Mouse (Mus musculus): ENCODE data around the gene C2cd2.
A peak's percentile ranks its signal among the peaks of the same experiment; 100 is the strongest.
"Not testable (repeated sequence)": the region's sequence is repeated elsewhere in the genome, so short reads cannot be mapped to it uniquely, and the experiment has no call there.

Gene C2cd2

GRCm38 (mm10) chr16:97946993-97947392, 15.4 kb downstream of the C2cd2 start:
- not testable (repeated sequence) for DNase-seq (ENCODE audit: low spot score in 2 of 2)

GRCm38 (mm10) chr16:97941844-97942243, 20.6 kb downstream of the C2cd2 start:
- no peak for DNase-seq (ENCODE audit: low spot score in 2 of 2)

DNA sequence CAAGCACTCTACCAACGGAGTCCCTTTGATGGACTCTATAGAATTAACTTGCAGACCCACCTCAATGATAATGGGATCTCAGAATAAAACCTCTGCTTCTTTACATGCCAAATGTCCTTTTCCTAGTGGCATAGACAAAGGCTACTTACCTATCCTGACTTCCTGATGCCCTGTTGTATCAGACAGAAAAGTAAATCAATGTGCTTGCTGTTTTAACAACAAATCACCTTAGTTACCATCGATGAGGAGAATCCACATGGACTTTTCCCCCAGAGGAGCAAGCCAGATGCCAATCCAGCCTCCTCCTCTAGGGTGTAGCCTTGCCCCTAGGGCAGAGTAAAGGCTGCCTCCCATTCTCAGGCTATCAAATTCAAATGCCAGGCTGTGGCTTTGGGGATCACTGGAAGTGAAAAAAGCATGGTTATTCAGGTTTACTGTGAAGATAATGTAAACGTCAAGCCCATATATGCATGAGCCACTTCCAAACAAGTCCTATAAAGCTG, 21.9 kb downstream of the C2cd2 start:
- no peak for DNase-seq (ENCODE audit: low spot score in 2 of 2)

- no peak for DNase-seq (ENCODE audit: low spot score in 2 of 2)
Measured at GRCm38 (mm10) chr16:97935815-97936214, 26.6 kb downstream of the C2cd2 start.

DNA sequence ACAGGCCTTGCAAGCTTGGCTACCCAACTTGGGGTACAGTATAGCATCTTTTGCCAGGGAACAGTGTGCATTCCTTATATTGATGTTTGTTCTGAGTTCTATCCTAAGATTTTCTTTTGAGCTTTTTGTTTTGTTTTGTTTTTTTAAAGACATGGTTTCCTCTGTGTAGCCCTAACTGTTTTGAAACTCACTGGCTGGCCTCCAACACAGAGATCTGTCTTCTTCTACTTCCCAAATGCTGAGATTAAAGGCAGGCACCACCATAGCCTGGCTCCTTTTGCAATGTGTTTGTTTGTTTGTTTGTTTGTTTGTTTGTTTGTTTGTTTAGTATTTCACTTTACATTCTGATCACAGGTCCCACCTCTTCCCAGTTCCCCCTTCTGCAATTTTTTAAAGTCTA, 32.2 kb downstream of the C2cd2 start:
- peak in 1 of 2 experiments; percentile 45 for DNase-seq (ENCODE audit: low spot score in 2 of 2)

- peak; percentile 18 to 51 for DNase-seq (ENCODE audit: low spot score in 2 of 2)
Measured at GRCm38 (mm10) chr16:97929520-97929919, 32.9 kb downstream of the C2cd2 start.

- DNase-seq (ENCODE audit: low spot score in 2 of 2) = no peak
Measured at GRCm38 (mm10) chr16:97927331-97927938, 35.0 kb downstream of the C2cd2 start.

GRCm38 (mm10) chr16:97926381-97926780, 36.0 kb downstream of the C2cd2 start:
- no peak for DNase-seq (ENCODE audit: low spot score in 2 of 2)

DNA sequence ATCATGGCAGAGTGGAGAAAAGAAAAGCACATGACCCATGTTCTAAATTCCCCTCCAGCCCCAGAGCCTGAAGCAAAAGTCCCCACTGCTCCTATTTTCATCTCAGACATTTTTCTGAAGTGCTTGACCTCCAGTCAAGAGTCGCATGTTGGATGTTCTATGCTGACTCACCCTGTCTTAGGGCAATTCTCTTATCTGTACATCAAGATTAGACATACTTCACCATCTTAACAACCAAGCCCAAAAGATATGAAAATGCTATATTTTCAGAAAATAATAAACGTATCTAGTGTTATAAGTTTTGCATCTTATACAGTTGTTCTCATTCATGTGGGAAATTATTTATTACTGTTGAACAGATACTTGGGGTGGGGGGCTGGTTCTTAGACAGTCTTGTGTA, 36.6 kb downstream of the C2cd2 start:
- DNase-seq (ENCODE audit: low spot score in 2 of 2) = no peak

DNA sequence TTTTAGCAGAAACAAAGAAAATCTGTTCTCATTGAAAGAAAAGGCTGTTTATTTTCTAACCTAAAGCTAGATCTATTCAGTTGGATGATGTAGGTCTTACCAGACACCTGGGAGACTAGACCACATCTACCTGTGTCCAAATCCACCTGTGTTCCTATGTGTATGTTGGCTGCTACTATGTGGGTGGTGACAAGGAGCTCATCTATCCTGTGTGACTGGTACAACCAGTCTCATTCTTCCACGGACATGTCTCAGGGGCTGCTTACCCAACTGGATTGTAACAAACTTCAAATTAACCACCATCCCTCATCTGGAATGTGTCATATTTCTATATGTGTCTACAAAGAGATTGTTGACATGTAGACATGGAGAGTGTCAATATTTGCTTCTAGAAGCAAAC, 38.7 kb downstream of the C2cd2 start:
- DNase-seq (ENCODE audit: low spot score in 2 of 2) = no peak

- no peak for DNase-seq (ENCODE audit: low spot score in 2 of 2)
Measured at GRCm38 (mm10) chr16:97922779-97923126, 39.6 kb downstream of the C2cd2 start.

GRCm38 (mm10) chr16:97921961-97922778, 40.2 kb downstream of the C2cd2 start:
- peak; percentile 91 to 92 for DNase-seq (ENCODE audit: low spot score in 2 of 2)

GRCm38 (mm10) chr16:97920621-97921020, 41.8 kb downstream of the C2cd2 start:
- DNase-seq (ENCODE audit: low spot score in 2 of 2) = peak; percentile 28 to 34

DNA sequence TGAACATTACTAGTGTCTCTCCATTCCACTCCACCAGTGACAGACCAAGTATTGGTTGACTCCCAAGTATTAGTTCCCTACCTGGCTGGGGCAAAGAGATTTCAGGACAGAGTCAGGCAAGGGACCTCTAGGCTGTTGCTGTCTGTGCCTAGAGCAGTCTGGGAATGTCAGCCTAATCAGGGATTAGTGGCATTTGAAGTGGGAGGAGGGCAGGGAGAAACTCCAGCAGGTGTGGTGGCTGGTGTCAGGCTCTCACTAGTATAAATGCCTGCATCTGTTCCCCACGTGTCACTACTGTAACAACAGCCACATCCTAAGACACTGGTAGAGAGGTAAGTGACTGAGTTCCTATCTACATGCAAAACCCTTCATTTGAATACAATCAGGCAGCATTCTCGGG, 42.6 kb downstream of the C2cd2 start:
- no peak for DNase-seq (ENCODE audit: low spot score in 2 of 2)

DNA sequence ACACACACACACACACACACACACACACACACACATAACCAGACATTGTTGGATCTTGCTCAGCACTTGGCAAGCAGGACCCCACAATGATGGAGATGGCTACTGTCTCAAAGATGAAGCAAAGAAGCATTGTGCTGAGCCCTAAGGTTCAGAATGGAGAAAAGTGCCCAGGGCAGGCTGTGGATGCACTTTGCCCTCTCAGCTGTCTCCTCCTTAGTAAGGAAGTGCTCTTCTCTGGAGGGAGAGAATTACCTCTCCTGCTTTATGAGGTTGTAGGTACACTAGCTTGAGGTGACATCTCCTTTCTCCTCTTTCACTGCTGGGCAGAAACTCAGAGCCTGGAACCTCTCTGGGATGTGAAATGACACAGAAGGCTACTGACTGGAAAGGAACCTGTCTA, 49.5 kb downstream of the C2cd2 start:
- no peak for DNase-seq (ENCODE audit: low spot score in 2 of 2)

- DNase-seq (ENCODE audit: low spot score in 2 of 2) = no peak
Measured at GRCm38 (mm10) chr16:97909356-97909755, 53.0 kb downstream of the C2cd2 start.

DNA sequence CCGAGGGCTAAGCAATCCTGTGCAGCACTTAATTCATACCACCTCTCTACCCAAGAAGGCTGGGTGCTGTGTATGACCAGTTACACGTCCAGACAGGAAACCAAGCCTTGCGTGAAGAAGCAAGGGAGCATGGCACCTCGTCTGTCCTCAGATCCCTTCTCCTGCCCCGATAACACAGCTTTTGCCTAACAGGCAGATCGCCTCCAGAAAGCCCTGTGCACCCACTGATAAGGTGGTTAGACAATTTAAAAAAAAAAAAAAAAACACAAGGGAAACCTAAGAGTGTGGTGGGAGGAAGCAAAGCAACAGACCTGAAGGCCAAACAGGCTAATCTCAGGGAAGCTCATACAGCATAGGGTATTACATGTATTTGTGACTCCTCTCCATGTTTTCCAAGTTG, 54.9 kb downstream of the C2cd2 start:
- no peak for DNase-seq (ENCODE audit: low spot score in 2 of 2)

DNA sequence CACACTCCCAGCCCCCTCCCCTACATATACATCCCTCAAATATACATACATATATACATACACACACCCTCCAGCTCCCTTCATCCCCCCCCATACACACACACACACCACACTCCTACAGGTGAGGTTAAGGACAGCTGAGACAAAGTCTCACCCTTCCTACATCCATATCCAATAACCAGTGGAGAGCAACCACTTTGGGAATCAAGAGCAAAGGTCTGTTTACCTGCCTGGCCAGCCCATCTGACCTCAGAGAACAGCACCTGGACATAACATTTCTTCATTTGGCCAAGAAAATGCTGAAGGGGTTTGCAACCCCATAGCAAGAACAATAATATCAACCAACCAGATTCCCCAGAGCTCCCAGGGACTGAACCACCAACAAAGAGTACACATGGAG, 56.1 kb downstream of the C2cd2 start:
- no peak for DNase-seq (ENCODE audit: low spot score in 2 of 2)

- peak; percentile 52 to 58 for DNase-seq (ENCODE audit: low spot score in 2 of 2)
Measured at GRCm38 (mm10) chr16:97905449-97905991, 56.9 kb downstream of the C2cd2 start.

DNA sequence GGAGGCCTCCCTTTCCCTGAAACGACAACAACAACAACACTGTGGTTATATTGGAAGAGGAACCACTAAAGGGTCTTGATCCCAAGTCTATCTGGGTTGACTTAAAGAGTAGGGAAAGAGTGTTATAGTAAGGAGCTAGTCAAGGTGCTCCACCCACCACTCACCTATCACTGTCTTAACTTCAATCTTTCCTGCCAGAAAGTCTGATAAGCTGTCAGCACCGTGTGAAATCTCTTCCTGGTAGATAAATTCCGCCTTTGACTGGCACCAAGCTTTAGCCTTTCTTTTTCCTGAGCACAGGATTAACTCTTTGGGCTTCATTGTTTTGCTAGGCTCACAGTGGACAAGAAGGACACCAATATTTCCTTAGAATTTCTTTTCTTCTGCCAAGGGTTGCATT, 58.4 kb downstream of the C2cd2 start:
- no peak for DNase-seq (ENCODE audit: low spot score in 2 of 2)

GRCm38 (mm10) chr16:97897346-97898024, 64.9 kb downstream of the C2cd2 start:
- peak; percentile 90 to 92 for DNase-seq (ENCODE audit: low spot score in 2 of 2)

DNA sequence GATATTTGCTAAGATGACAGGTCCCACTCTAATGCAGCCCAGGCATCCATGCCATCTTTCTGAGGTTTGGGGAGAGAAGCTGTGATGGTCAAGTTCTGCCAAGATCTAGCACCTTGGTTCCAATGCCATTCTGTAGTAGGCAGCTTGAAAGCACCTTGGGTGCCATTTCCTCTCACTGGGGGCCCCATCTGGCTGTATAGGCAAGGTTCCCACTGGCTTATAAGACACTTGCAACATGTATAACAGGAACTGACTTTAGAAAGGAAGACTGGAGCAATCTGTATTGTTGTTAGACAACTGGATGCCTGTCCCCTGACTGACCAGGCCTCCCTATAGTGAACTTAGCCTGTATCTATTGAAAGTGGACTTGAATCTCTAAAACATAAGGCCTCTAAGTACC, 74.6 kb downstream of the C2cd2 start:
- no peak for DNase-seq (ENCODE audit: low spot score in 2 of 2)
